Mouse (Mus musculus) liver, embryonic 12.5 days (tissue): ENCODE data around the gene Gm49425. TPM values are rescaled to one million over a fixed set of nuclear protein-coding genes. Genes with fewer than 3 reads are reported as not detected.
"Not testable (repeated sequence)": the region's sequence is repeated elsewhere in the genome, so short reads cannot be mapped to it uniquely, and the experiment has no call there.

Experiments used
- ATAC-seq: fragments of 200-750 bp; cut with Nextera tagmentation; 2 replicates; pipeline ENCODE4 v1.8.0; 2017; ENCODE audit warnings: moderate number of reproducible peaks, mild to moderate bottlenecking, moderate library complexity
- H3K27ac ChIP-seq: fragments of 300-500 bp; sonication (generic); 2 replicates; pipeline ENCODE4 v1.5.1; 2016; ENCODE audit warnings: mild to moderate bottlenecking
- H3K27me3 ChIP-seq: fragments of 300-500 bp; sonication (generic); replicated peaks from 2 replicates; pipeline ENCODE4 v1.6.1; 2016; ENCODE audit warnings: mild to moderate bottlenecking, moderate library complexity
- H3K36me3 ChIP-seq: fragments of 300-500 bp; sonication (generic); 2 replicates; pipeline ENCODE4 v1.6.1; 2016; ENCODE audit warnings: mild to moderate bottlenecking, moderate library complexity
- H3K4me1 ChIP-seq: fragments of 300-500 bp; sonication (generic); 2 replicates; pipeline ENCODE4 v1.6.1; 2016
- H3K4me2 ChIP-seq: fragments of 300-500 bp; sonication (generic); 2 replicates; pipeline ENCODE4 v1.6.1; 2016; ENCODE audit warnings: mild to moderate bottlenecking, moderate library complexity
- H3K4me3 ChIP-seq: fragments of 300-500 bp; sonication (generic); 2 replicates; pipeline ENCODE4 v1.5.1; 2016; ENCODE audit warnings: mild to moderate bottlenecking, moderate library complexity
- H3K9ac ChIP-seq: fragments of 300-500 bp; sonication (generic); 2 replicates; pipeline ENCODE4 v1.6.1; 2016; ENCODE audit warnings: mild to moderate bottlenecking, moderate library complexity
- H3K9me3 ChIP-seq: fragments of 300-500 bp; sonication (generic); replicated peaks from 2 replicates; pipeline ENCODE4 v1.6.1; 2016; ENCODE audit warnings: mild to moderate bottlenecking, moderate library complexity
- WGBS: fragments of 180-500 bp; shearing (Covaris S2); methylation state at CpG from one replicate; pipeline ENCODE4 v1.1.7; 2016; ENCODE audit not compliant: insufficient replicate concordance; 5-methylcytosine and 5-hydroxymethylcytosine counted together
- polyA plus RNA-seq: library from polyadenylated mRNA; unstranded; fragments of >200 nt; fragmentation: Nextera tagmentation; extraction: Ambion mirVana; gene quantifications from 2 replicates; pipeline ENCODE4 v1.2.1, GENCODE M21; 2016

Gene Gm49425
- not detected in 2 replicates for polyA plus RNA-seq

DNA sequence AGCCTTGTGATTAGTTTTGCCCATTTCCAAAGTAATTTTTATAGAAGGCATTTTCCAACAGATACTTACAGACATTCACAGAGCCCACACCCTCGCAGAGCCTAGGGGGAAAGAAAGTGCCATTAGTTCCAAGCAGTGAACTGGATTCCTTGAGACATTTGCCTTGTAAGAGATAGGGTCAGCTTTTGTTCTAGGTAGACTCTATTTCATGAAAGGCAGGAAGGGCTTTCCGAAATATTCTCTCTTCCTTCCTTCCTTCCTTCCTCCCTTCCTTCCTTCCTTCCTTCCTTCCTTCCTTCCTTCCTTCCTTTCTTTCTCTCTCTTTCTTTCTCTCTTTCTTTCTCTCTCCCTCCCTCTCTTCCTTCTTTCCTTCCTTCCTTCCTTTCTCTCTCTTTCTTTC is at the start of gene Gm49425:
Gm49425 (minus strand) TSS at position 101 of the 400 bp plus-strand sequence.
- not testable (repeated sequence) for H3K4me3 ChIP-seq, ATAC-seq, H3K9me3 ChIP-seq, H3K4me1 ChIP-seq, H3K9ac ChIP-seq, H3K27ac ChIP-seq, H3K36me3 ChIP-seq, H3K4me2 ChIP-seq
- H3K27me3 ChIP-seq, result peaks cover 15% of the 10 kb centered on the region; the same call in 1 of the 2 replicates
- 42% methylated on average over 2 of the region's 2 CpGs for WGBS

DNA sequence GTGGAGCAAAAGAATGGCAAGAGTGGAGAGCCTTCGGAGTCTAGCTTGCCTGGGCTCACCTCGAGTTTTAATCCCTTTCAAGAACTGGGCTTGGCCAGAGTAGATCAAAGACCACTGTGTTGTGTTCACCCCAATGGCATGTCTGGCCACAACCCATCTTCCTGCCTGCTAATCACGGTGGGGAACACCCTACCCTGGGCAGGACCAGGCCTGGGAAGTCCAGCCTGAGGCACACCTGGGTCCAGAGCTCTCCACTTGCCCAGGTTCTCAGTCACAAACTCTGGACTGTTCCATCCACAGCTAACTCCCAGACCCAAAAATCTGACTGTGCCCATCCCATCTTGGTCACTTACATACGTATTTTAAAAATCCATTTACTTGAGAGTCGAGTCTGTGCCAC is 45.8 kb upstream of the Gm49425 start, which contains the start of gene Krt90:
Krt90 (minus strand) TSS at position 101 of the 400 bp plus-strand sequence.
- H3K9me3 ChIP-seq, result no peaks in the 10 kb centered on the region
- no peak within 1 kb of the TSS for H3K4me2 ChIP-seq
- no peak within 1 kb of the TSS for H3K27ac ChIP-seq
- ATAC-seq, result no peak
- no peak within 1 kb of the TSS for H3K4me3 ChIP-seq
- H3K36me3 ChIP-seq, result no peaks in the 10 kb centered on the region
- peaks cover 12% of the 10 kb centered on the region; the same call in 1 of the 2 replicates for H3K27me3 ChIP-seq
- 50% methylated on average over 5 of the region's 5 CpGs for WGBS
- no peaks in the 10 kb centered on the region for H3K4me1 ChIP-seq
- no peak within 1 kb of the TSS for H3K9ac ChIP-seq

DNA sequence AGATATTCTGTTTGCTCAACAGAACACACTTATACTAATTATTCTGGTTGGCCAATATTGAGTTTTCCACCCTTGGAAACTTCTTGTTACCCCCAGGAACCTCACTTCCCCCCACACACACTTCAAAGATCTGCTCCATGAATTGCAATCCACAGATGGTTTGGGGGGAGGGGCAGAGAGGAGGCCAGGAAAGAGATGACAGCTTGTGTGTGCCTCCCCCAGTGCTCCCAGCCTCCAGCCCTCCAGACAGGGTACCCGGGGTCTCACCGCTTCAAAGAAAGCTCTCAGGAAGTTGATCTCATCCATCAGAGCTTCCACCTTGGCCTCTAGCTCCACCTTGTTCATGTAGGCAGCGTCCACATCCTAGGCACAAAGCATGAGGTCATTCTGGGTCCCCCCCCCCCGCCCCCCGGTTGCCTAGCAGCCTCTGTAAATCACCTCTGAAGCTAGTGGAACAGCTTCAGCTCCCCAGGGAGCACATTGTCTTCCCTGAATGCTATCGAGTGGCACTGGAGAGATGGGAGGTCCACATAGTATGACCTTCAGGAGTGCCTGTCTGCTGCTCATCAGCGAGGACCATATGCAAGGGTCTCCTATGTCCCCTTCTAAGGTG is 41.1 kb upstream of the Gm49425 start:
- 15% methylated on average over 7 of the region's 7 CpGs for WGBS
- H3K9ac ChIP-seq, result no peak overlapping the region

GRCm38 (mm10) chr15:101553169-101553568 is 36.1 kb upstream of the Gm49425 start:
- Histone ChIP-seq H3K4me3 (no peak overlapping the region), H3K9ac (no peak overlapping the region), H3K9me3 (no peaks in the 10 kb centered on the region), H3K27ac (no peak overlapping the region), H3K4me1 (no peaks in the 10 kb centered on the region), H3K4me2 (no peak overlapping the region), H3K27me3 (peaks cover 54% of the 10 kb centered on the region), H3K36me3 (no peaks in the 10 kb centered on the region)
- no peak for ATAC-seq
- WGBS, result under 1% methylated on average over 11 of the region's 11 CpGs

More for the DNA sequence above, 41.1 kb upstream of the Gm49425 start:
- no peaks in the 10 kb centered on the region for H3K4me1 ChIP-seq
- ATAC-seq, result no peak
- peaks cover 23% of the 10 kb centered on the region for H3K27me3 ChIP-seq
- no peak overlapping the region for H3K4me3 ChIP-seq
- H3K36me3 ChIP-seq, result no peaks in the 10 kb centered on the region
- H3K9me3 ChIP-seq, result no peaks in the 10 kb centered on the region
- H3K27ac ChIP-seq, result no peak overlapping the region
- no peak overlapping the region for H3K4me2 ChIP-seq

DNA sequence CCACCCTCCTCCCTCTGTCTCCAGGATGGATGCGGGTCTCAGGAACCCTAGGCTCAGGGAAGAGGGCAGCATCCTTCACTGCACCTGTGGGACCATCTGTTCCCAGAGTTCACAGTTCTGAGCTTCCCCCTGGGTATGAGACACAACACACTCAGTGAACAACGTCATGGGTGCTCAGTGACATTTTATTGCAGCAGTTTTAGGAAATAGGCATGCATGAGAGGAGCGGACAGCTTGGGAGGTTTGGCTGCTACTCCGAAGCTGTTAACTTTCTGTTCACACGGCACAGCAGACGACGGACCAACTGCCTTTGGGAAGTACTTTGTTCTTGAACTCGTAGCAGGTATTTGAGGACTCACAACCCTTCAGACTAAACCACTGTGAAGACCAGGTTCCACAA is 35.1 kb upstream of the Gm49425 start:
- no peak for ATAC-seq
- Histone ChIP-seq H3K9ac (no peak overlapping the region), H3K4me3 (no peak overlapping the region), H3K9me3 (no peaks in the 10 kb centered on the region), H3K27ac (no peak overlapping the region), H3K36me3 (no peaks in the 10 kb centered on the region), H3K27me3 (peaks cover 54% of the 10 kb centered on the region), H3K4me2 (no peak overlapping the region), H3K4me1 (no peaks in the 10 kb centered on the region)
- 66% methylated on average over 8 of the region's 8 CpGs for WGBS

DNA sequence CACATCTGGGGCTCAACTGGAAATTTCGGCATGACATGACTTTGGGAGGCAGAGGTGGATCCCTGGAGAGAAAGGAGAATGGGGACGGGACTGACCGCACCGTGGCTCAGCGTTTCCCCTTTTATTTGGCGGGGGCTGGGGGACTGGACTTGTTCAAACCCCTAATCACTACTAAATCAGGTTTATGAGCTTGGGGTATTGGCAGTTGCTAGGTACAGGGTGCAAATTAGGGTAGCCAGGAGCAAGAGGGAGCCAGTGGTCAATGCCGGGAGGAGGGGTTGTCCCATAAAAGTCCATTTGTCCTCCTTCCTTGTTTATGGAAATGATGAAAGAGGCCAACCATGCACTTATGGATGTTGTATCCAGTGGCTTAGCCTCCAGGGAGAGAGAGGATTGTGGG is 33.5 kb upstream of the Gm49425 start, which contains the start of gene Krt82:
Krt82 (minus strand) TSS at position 101 of the 400 bp plus-strand sequence.
- Histone ChIP-seq H3K9me3 (no peaks in the 10 kb centered on the region), H3K27ac (no peak within 1 kb of the TSS), H3K4me1 (no peaks in the 10 kb centered on the region), H3K9ac (no peak within 1 kb of the TSS), H3K4me2 (no peak within 1 kb of the TSS), H3K36me3 (no peaks in the 10 kb centered on the region), H3K4me3 (no peak within 1 kb of the TSS), H3K27me3 (peaks cover 49% of the 10 kb centered on the region)
- ATAC-seq, result no peak
- 72% methylated on average over 7 of the region's 7 CpGs for WGBS

GRCm38 (mm10) chr15:101544478-101544877 is 27.4 kb upstream of the Gm49425 start:
- no peaks in the 10 kb centered on the region for H3K9me3 ChIP-seq
- no peak for ATAC-seq
- no peaks in the 10 kb centered on the region for H3K4me1 ChIP-seq
- no peak overlapping the region for H3K27ac ChIP-seq
- 67% methylated on average over 3 of the region's 3 CpGs for WGBS
- H3K36me3 ChIP-seq, result no peaks in the 10 kb centered on the region
- H3K9ac ChIP-seq, result no peak overlapping the region
- no peak overlapping the region for H3K4me3 ChIP-seq
- no peak overlapping the region for H3K4me2 ChIP-seq
- peaks cover 7% of the 10 kb centered on the region; the same call in 1 of the 2 replicates for H3K27me3 ChIP-seq

GRCm38 (mm10) chr15:101542543-101542942 is 25.5 kb upstream of the Gm49425 start:
- no peak overlapping the region for H3K4me2 ChIP-seq
- H3K27me3 ChIP-seq, result peaks cover 5% of the 10 kb centered on the region; the same call in 1 of the 2 replicates
- H3K9me3 ChIP-seq, result no peaks in the 10 kb centered on the region
- no peaks in the 10 kb centered on the region for H3K4me1 ChIP-seq
- H3K36me3 ChIP-seq, result no peaks in the 10 kb centered on the region
- no peak overlapping the region for H3K4me3 ChIP-seq
- H3K27ac ChIP-seq, result no peak overlapping the region
- ATAC-seq, result no peak
- H3K9ac ChIP-seq, result no peak overlapping the region
- 43% methylated on average over 9 of the region's 9 CpGs for WGBS

DNA sequence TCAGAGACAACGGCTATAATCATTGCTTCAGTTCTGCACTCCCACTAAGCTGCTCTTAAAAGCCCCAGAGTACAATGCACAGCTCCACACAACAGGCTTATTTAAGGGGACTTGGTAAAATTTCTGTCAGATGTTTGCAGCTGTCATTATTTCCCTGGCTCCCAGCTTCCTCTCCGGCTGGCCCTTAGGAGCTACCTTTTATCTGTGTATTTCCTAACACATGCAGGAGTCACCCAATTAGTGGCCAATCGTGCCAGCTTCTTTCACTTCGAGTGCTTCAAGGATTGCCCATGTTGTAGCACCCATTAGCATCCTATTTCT is 21.5 kb upstream of the Gm49425 start:
- Histone ChIP-seq H3K36me3 (no peaks in the 10 kb centered on the region), H3K4me2 (no peak overlapping the region), H3K4me3 (no peak overlapping the region), H3K9me3 (no peaks in the 10 kb centered on the region), H3K27ac (no peak overlapping the region), H3K4me1 (no peaks in the 10 kb centered on the region), H3K27me3 (peaks cover 7% of the 10 kb centered on the region; the same call in 1 of the 2 replicates), H3K9ac (no peak overlapping the region)
- 60% methylated on average over 4 of the region's 4 CpGs for WGBS
- ATAC-seq, result no peak

- Histone ChIP-seq H3K4me1 (no peaks in the 10 kb centered on the region), H3K9ac (no peak overlapping the region), H3K27ac (no peak overlapping the region), H3K36me3 (no peaks in the 10 kb centered on the region), H3K9me3 (no peaks in the 10 kb centered on the region), H3K27me3 (peaks cover 7% of the 10 kb centered on the region; the same call in 1 of the 2 replicates), H3K4me3 (no peak overlapping the region), H3K4me2 (no peak overlapping the region)
- WGBS, result 41% methylated on average over 7 of the region's 7 CpGs
- no peak for ATAC-seq
These were observed 21.0 kb upstream of the Gm49425 start for GRCm38 (mm10) chr15:101537864-101538579.

GRCm38 (mm10) chr15:101536054-101536850 is 19.2 kb upstream of the Gm49425 start:
- Histone ChIP-seq H3K4me3 (no peak overlapping the region), H3K9ac (no peak overlapping the region), H3K27ac (no peak overlapping the region), H3K36me3 (no peaks in the 10 kb centered on the region), H3K4me2 (no peak overlapping the region), H3K9me3 (no peaks in the 10 kb centered on the region), H3K27me3 (peaks cover 3% of the 10 kb centered on the region; the same call in 1 of the 2 replicates), H3K4me1 (no peaks in the 10 kb centered on the region)
- no peak; the same call in 1 of the 2 replicates for ATAC-seq
- WGBS, result 42% methylated on average over 9 of the region's 9 CpGs

- Histone ChIP-seq H3K4me2 (no peak within 1 kb of the TSS), H3K36me3 (no peaks in the 10 kb centered on the region), H3K27me3 (peaks cover 3% of the 10 kb centered on the region; the same call in 1 of the 2 replicates), H3K27ac (no peak within 1 kb of the TSS), H3K9me3 (no peaks in the 10 kb centered on the region), H3K4me1 (no peaks in the 10 kb centered on the region), H3K4me3 (no peak within 1 kb of the TSS), H3K9ac (no peak within 1 kb of the TSS)
- no peak for ATAC-seq
- 68% methylated on average over 7 of the region's 7 CpGs for WGBS
These were observed 15.7 kb upstream of the Gm49425 start, which contains the start of gene Krt84 for GRCm38 (mm10) chr15:101532720-101533119. Gene Krt84 (minus strand): TSS chr15:101532820.
